In the genomic region with DNA sequence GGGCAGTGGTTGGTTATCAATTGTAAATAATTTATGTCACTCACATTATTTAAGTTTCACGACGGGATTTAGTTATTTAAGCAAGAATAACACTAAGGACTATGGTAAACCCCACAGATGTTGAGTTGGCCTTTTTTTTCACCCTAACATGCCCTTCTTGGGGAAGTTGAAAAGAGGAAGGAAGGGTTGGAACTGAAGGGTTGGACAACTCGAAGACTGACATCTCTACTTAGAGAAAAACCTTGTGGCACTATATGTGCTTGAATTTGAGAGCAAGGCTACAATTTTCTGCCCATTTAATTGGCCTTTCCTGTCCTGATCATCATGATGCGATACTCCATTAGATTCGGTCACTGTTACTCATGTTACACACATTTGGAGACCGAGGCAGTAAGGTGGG, we compare ENCODE assay signal across 9 mouse cellular contexts. TPM values are rescaled to one million over a fixed set of nuclear protein-coding genes. Genes with fewer than 3 reads are reported as not detected.
DNase-seq lines count a peak whose midpoint lies in the region; ATAC-seq and TF ChIP-seq lines count a peak whose summit lies in the region.
"Had no signal": no experiment of that assay in that cellular context is flagged by ENCODE, and none has a peak within 500 bp of the region (broad histone marks: within the 10 kb centered on the region; RNA-seq: fewer than 3 reads in every experiment).

No protein-coding gene starts in this region.

- 10% methylated on average over 6 of the region's 6 CpGs for WGBS in bone marrow, adult 2 months
- 93% methylated on average over 6 of the region's 6 CpGs for WGBS in hindbrain, embryonic 11.5 days

- peak overlapping the region; percentile 75; the same call in 1 of the 2 replicates for H3K4me2 ChIP-seq in hindbrain, embryonic 11.5 days (replicated peaks; ENCODE audit: low read depth, low read length)

- H3K9ac ChIP-seq in hindbrain, embryonic 11.5 days (ENCODE audit: low read depth, low read length): no peak overlapping the region

- peak overlapping the region; percentile 90; the same call in 1 of the 2 replicates for H3K27ac ChIP-seq in bone marrow, adult 2 months (ENCODE audit: control insufficient read depth, insufficient read depth, low read depth, low read length, poor library complexity)
- H3K27ac ChIP-seq in hindbrain, embryonic 11.5 days (ENCODE audit: low read depth, low read length): no peak overlapping the region

- intact Hi-C loops in heart, postnatal 36 days (cut with DNase I): no loop called here

- no peaks in the 10 kb centered on the region for H3K36me3 ChIP-seq in hindbrain, embryonic 11.5 days (ENCODE audit: control insufficient read depth, insufficient read depth, low read length)

- peak; percentile 74 for DNase-seq in heart, adult 11 months
- no peak for DNase-seq in heart, postnatal 36 days
- peak; percentile 5 for DNase-seq in hindbrain, embryonic 11.5 days (ENCODE audit: low spot score)
- DNase-seq in thymus, postnatal 25 days: no peak

- no peaks in the 10 kb centered on the region for H3K27me3 ChIP-seq in hindbrain, embryonic 11.5 days (ENCODE audit: control insufficient read depth, insufficient read depth, low read length)

- H3K9me3 ChIP-seq in hindbrain, embryonic 11.5 days (ENCODE audit: control insufficient read depth, low read length): no peaks in the 10 kb centered on the region

- TF ChIP-seq POLR2A in bone marrow, adult 2 months (IDR thresholded peaks at IDR 0.05; ENCODE audit: borderline replicate concordance, control insufficient read depth, low read depth, low read length): no peak

- H3K4me3 ChIP-seq in bone marrow, adult 2 months (replicated peaks; ENCODE audit: control insufficient read depth, low read depth, low read length): no peak overlapping the region
- H3K4me3 ChIP-seq in hindbrain, embryonic 11.5 days (ENCODE audit: low read depth, low read length): no peak overlapping the region

- ATAC-seq in hindbrain, embryonic 11.5 days (ENCODE audit: low FRiP score): no peak
- peak; percentile 52 for ATAC-seq in megakaryocyte, adult 5-6 weeks (ENCODE audit: poor library complexity, severe bottlenecking)
- ATAC-seq in erythroid progenitor cell, adult 5-6 weeks (replicated peaks; ENCODE audit: low FRiP score, poor library complexity, severe bottlenecking): no peak
- no peak for ATAC-seq in megakaryocyte-erythroid progenitor cell, adult 5-6 weeks (replicated peaks; ENCODE audit: low FRiP score, low TSS enrichment, poor library complexity, severe bottlenecking)
- ATAC-seq: inflammation-experienced regulatory T-cells, adult 6 months had no signal

- peaks cover 5% of the 10 kb centered on the region; the same call in 1 of the 2 replicates for H3K4me1 ChIP-seq in bone marrow, adult 2 months (ENCODE audit: control insufficient read depth, insufficient read depth, low read length)
- H3K4me1 ChIP-seq in hindbrain, embryonic 11.5 days (replicated peaks; ENCODE audit: control insufficient read depth, insufficient read depth, low read length): no peaks in the 10 kb centered on the region

- TF ChIP-seq CTCF in bone marrow, adult 2 months (IDR thresholded peaks at IDR 0.05; ENCODE audit: control insufficient read depth, insufficient read depth, low read length): no peak

RNA-seq across cellular contexts. Expression of gene Slc16a7, which starts 0.7 kb away (rescaled TPM):
- total RNA-seq in heart, postnatal 36 days (2021): 10 to 100 TPM; 14.6 to 15.0 TPM
- 0.68 and 3.5 TPM in 2 replicates for polyA plus RNA-seq in bone marrow, adult 2 months (2011; ENCODE audit: insufficient read depth, insufficient read length, low replicate concordance, missing spikeins)
- 5.1 and 7.0 TPM in 2 replicates for polyA plus RNA-seq in hindbrain, embryonic 11.5 days (2014; fragmentation: Nextera tagmentation; extraction: Ambion mirVana)
- 22.2 and 38.4 TPM in 2 replicates for total RNA-seq in megakaryocyte, adult 5-6 weeks (2015)
- total RNA-seq in megakaryocyte, adult 5-6 weeks (2017): 20.6 and 24.6 TPM in 2 replicates
- total RNA-seq in erythroid progenitor cell, adult 5-6 weeks (2015; ENCODE audit: low replicate concordance): 3.2 and 8.4 TPM in 2 replicates
- total RNA-seq in erythroid progenitor cell, adult 5-6 weeks (2017; ENCODE audit: low replicate concordance): 0.39 and 3.3 TPM in 2 replicates
- total RNA-seq in megakaryocyte-erythroid progenitor cell, adult 5-6 weeks (2014; fragmentation: Nextera tagmentation): 0.52 TPM in 1 of 2 replicates, not detected in the other
- 0.50 and 5.6 TPM in 2 replicates for total RNA-seq in megakaryocyte-erythroid progenitor cell, adult 5-6 weeks (2017)

Comparison
In these comparisons a context has a peak if more than half of its experiments do, and no peak if none do; other contexts are left out.
1. DNase-seq: peak in heart, adult 11 months (single experiment) and hindbrain, embryonic 11.5 days (single experiment); none in heart, postnatal 36 days (0 of 2) and thymus, postnatal 25 days (single experiment).